Mouse (Mus musculus): ENCODE data around the gene A730049H05Rik.

DNA sequence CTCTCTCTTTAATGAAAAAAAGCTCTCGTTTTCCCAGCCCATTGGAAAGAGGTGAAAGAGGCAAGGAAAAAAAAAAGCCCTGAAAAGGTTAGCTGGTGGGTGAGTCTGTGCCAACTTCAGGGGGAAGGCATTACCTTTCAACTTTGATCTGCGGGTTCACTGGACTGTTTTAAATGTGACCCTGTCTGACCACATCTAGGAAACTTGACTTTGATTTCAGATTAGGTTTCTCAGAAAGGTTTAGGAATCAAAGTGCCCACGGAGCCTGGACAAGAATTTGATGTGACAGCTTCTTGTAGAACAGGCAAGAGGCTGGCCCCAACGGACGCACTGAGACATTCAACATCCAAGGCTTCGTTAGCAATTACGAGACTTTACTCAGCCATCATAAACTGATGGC is 7.7 kb downstream of the A730049H05Rik start:
- TF ChIP-seq CTCF (IDR thresholded peaks at IDR 0.05; ENCODE audit: borderline replicate concordance, extremely low read depth, insufficient read depth, insufficient read length) (no peak), POLR2A (IDR thresholded peaks at IDR 0.05; ENCODE audit: borderline replicate concordance, extremely low read depth, insufficient read depth, insufficient read length, poor library complexity, severe bottlenecking) (no peak)

All from brain, embryonic 14.5 days (tissue).